Mouse (Mus musculus): ENCODE data around the gene Sf1.
A peak's percentile ranks its signal among the peaks of the same experiment; 100 is the strongest.

The Sf1 gene

GRCm38 (mm10) chr19:6373539-6374400 is 10.3 kb downstream of the Sf1 start:
- DNase-seq (ENCODE audit: low read depth in 2 of 2, low spot score in 2 of 2): peak; percentile 79 to 86

GRCm38 (mm10) chr19:6374571-6374970 is 11.1 kb downstream of the Sf1 start:
- DNase-seq (ENCODE audit: low read depth in 2 of 2, low spot score in 2 of 2): no peak

GRCm38 (mm10) chr19:6375423-6376254 is 12.1 kb downstream of the Sf1 start:
- DNase-seq (ENCODE audit: low read depth in 2 of 2, low spot score in 2 of 2): no peak

- peak in 1 of 2 experiments; percentile 46 for DNase-seq (ENCODE audit: low read depth in 2 of 2, low spot score in 2 of 2)
Observed at GRCm38 (mm10) chr19:6376255-6376564, 12.7 kb downstream of the Sf1 start.

GRCm38 (mm10) chr19:6376643-6377042 is 13.2 kb downstream of the Sf1 start:
- DNase-seq (ENCODE audit: low read depth in 2 of 2, low spot score in 2 of 2): no peak

GRCm38 (mm10) chr19:6377327-6378040 is 14.0 kb downstream of the Sf1 start:
- DNase-seq (ENCODE audit: low read depth in 2 of 2, low spot score in 2 of 2): no peak

GRCm38 (mm10) chr19:6380411-6381166 is 17.1 kb downstream of the Sf1 start:
- DNase-seq (ENCODE audit: low read depth in 2 of 2, low spot score in 2 of 2): no peak

GRCm38 (mm10) chr19:6381238-6381637 is 17.7 kb downstream of the Sf1 start:
- no peak for DNase-seq (ENCODE audit: low read depth in 2 of 2, low spot score in 2 of 2)

GRCm38 (mm10) chr19:6382323-6382924 is 18.9 kb downstream of the Sf1 start:
- no peak for DNase-seq (ENCODE audit: low read depth in 2 of 2, low spot score in 2 of 2)

- DNase-seq (ENCODE audit: low read depth in 2 of 2, low spot score in 2 of 2): no peak
Observed at GRCm38 (mm10) chr19:6383470-6383869, 20.0 kb downstream of the Sf1 start.

- DNase-seq (ENCODE audit: low read depth in 2 of 2, low spot score in 2 of 2): no peak
Observed at GRCm38 (mm10) chr19:6384128-6384527, 20.6 kb downstream of the Sf1 start, which contains the start of gene Pygm. Gene Pygm, plus strand, starts transcription at chr19:6384399.

- DNase-seq (ENCODE audit: low read depth in 2 of 2, low spot score in 2 of 2): no peak
Observed at GRCm38 (mm10) chr19:6384954-6385353, 21.5 kb downstream of the Sf1 start.

GRCm38 (mm10) chr19:6385419-6385818 is 21.9 kb downstream of the Sf1 start:
- DNase-seq (ENCODE audit: low read depth in 2 of 2, low spot score in 2 of 2): no peak

- no peak for DNase-seq (ENCODE audit: low read depth in 2 of 2, low spot score in 2 of 2)
Observed at GRCm38 (mm10) chr19:6385821-6386220, 22.3 kb downstream of the Sf1 start.

GRCm38 (mm10) chr19:6386234-6386633 is 22.7 kb downstream of the Sf1 start:
- no peak for DNase-seq (ENCODE audit: low read depth in 2 of 2, low spot score in 2 of 2)

- no peak for DNase-seq (ENCODE audit: low read depth in 2 of 2, low spot score in 2 of 2)
Observed at GRCm38 (mm10) chr19:6388006-6388405, 24.5 kb downstream of the Sf1 start.

- DNase-seq (ENCODE audit: low read depth in 2 of 2, low spot score in 2 of 2): no peak
Observed at GRCm38 (mm10) chr19:6389803-6390202, 26.3 kb downstream of the Sf1 start.

GRCm38 (mm10) chr19:6390251-6390650 is 26.8 kb downstream of the Sf1 start:
- no peak for DNase-seq (ENCODE audit: low read depth in 2 of 2, low spot score in 2 of 2)

GRCm38 (mm10) chr19:6392743-6393393 is 29.4 kb downstream of the Sf1 start:
- DNase-seq (ENCODE audit: low read depth in 2 of 2, low spot score in 2 of 2): peak in 1 of 2 experiments; percentile 63

- DNase-seq (ENCODE audit: low read depth in 2 of 2, low spot score in 2 of 2): no peak
Observed at GRCm38 (mm10) chr19:6393637-6394036, 30.1 kb downstream of the Sf1 start.

All from CD8-positive naive resting alpha-beta T cell, adult 2 months (primary cell).